Mouse (Mus musculus) kidney, embryonic 14.5 days (tissue): ENCODE measurements around the gene Prkn. TPM values are rescaled to one million over a fixed set of nuclear protein-coding genes. Genes with fewer than 3 reads are reported as not detected.

Experiments used
- ATAC-seq: fragments of 200-750 bp; cut with Nextera tagmentation; 2 replicates; pipeline ENCODE4 v1.8.0; 2017; ENCODE audit warnings: moderate number of reproducible peaks, mild to moderate bottlenecking, moderate TSS enrichment, moderate library complexity; ENCODE audit not compliant: low FRiP score, low TSS enrichment
- H3K27ac ChIP-seq: fragments of 300-500 bp; sonication (generic); 2 replicates; pipeline ENCODE4 v1.5.1; 2014; ENCODE audit warnings: low read depth, mild to moderate bottlenecking, low read length, moderate library complexity, mixed read lengths
- H3K27me3 ChIP-seq: fragments of 300-500 bp; sonication (generic); 2 replicates; pipeline ENCODE4 v1.6.1; 2014; ENCODE audit warnings: mild to moderate bottlenecking, low read length; ENCODE audit not compliant: control insufficient read depth, insufficient read depth
- H3K36me3 ChIP-seq: fragments of 300-500 bp; sonication (generic); 2 replicates; pipeline ENCODE4 v1.6.1; 2014; ENCODE audit warnings: low read length, mixed read lengths; ENCODE audit not compliant: control insufficient read depth, insufficient read depth
- H3K4me1 ChIP-seq: fragments of 300-500 bp; sonication (generic); 2 replicates; pipeline ENCODE4 v1.6.1; 2014; ENCODE audit warnings: low read length, mixed read lengths; ENCODE audit not compliant: control insufficient read depth, insufficient read depth
- H3K4me2 ChIP-seq: fragments of 300-500 bp; sonication (generic); replicated peaks from 2 replicates; pipeline ENCODE4 v1.6.1; 2014; ENCODE audit warnings: low read depth, mild to moderate bottlenecking, low read length
- H3K4me3 ChIP-seq: fragments of 300-500 bp; sonication (generic); 2 replicates; pipeline ENCODE4 v1.5.1; 2014; ENCODE audit warnings: mild to moderate bottlenecking, low read length
- H3K9ac ChIP-seq: fragments of 300-500 bp; sonication (generic); 2 replicates; pipeline ENCODE4 v1.6.1; 2014; ENCODE audit warnings: low read depth, mild to moderate bottlenecking, low read length, moderate library complexity
- H3K9me3 ChIP-seq: fragments of 300-500 bp; sonication (generic); 2 replicates; pipeline ENCODE4 v1.6.1; 2016; ENCODE audit warnings: low read length; ENCODE audit not compliant: control insufficient read depth
- WGBS: fragments of 180-500 bp; shearing (Covaris S2); extraction: QIAGEN DNeasy Blood & Tissue Kit; methylation state at CpG from one replicate; pipeline ENCODE4 v1.1.7; 2014; 5-methylcytosine and 5-hydroxymethylcytosine counted together
- polyA plus RNA-seq: library from polyadenylated mRNA; unstranded; fragments of >200 nt; fragmentation: Nextera tagmentation; extraction: Ambion mirVana; gene quantifications from 2 replicates; pipeline ENCODE4 v1.2.1, GENCODE M21; 2014

Gene Prkn
- polyA plus RNA-seq, 1 experiment from 2014 or later, result 2.2 TPM

DNA sequence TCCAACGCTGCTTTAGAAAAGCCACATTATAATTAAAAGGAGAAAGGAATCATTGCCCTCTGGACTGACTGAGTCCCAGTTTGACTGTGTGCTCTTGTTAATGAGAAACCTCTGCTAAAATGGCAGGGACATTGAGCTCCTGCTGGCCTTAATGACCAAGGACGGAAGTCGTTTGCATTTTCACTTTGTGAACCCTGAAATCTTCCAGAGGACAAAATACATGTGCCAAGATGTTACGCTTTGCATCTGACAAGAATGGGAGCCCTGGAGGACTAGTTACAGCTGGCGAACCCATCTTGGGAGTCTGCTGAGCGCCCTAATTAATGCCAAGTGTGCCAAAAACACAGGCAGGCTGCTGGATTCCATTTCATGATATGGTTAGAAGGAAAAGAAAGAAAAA lies 409.0 kb downstream of the Prkn start:
- Histone ChIP-seq H3K4me1 (no peaks in the 10 kb centered on the region), H3K4me2 (no peak overlapping the region), H3K9me3 (no peaks in the 10 kb centered on the region), H3K27me3 (no peaks in the 10 kb centered on the region), H3K4me3 (no peak overlapping the region), H3K36me3 (no peaks in the 10 kb centered on the region), H3K27ac (no peak overlapping the region), H3K9ac (no peak overlapping the region)
- WGBS, result 76% methylated on average over 6 of the region's 6 CpGs
- ATAC-seq, result no peak

DNA sequence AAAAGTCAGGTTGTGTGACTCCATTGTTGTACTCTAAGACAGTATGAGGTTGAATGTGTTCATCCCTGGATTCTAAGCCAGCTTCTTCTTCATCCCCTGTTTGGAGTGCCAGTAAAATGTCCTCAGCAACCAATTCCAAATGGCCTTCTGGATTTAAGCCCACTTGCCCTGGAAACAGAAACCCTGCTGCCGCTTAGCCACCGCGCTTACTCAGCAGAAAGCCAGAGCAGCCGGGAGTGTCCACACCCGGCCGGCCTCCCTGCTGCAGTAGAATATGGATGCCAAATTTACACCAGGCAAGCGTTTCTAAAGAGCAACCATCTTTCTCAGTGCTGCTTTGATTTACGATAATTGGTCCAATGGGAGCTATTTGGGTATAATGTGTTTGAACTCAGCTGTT lies 420.5 kb downstream of the Prkn start:
- Histone ChIP-seq H3K4me2 (no peak overlapping the region), H3K27me3 (no peaks in the 10 kb centered on the region), H3K4me1 (no peaks in the 10 kb centered on the region), H3K4me3 (no peak overlapping the region), H3K27ac (no peak overlapping the region), H3K36me3 (no peaks in the 10 kb centered on the region), H3K9me3 (no peaks in the 10 kb centered on the region), H3K9ac (no peak overlapping the region)
- ATAC-seq, result no peak
- WGBS, result 40% methylated on average over 8 of the region's 8 CpGs

DNA sequence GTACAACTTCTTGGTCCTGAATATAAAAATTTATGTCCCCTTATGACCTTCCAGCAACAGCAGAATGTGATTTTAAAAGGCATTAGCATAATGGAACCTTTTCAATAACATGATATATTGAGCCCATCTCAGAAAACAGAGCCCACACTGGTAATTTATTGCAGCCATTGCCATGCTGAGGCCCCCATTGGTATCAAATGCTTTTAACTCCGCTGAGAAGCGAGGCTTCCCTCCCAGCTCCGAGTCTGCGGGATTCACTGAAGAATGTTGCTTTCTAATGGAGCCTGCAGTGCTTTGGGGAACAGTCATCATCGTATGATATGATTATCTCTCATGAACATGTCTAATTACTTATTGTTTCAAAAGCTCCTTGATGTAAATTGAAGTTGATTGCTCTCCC lies 421.5 kb downstream of the Prkn start:
- 32% methylated on average over 5 of the region's 5 CpGs for WGBS
- Histone ChIP-seq H3K4me3 (no peak overlapping the region), H3K36me3 (no peaks in the 10 kb centered on the region), H3K9me3 (no peaks in the 10 kb centered on the region), H3K27me3 (no peaks in the 10 kb centered on the region), H3K4me2 (no peak overlapping the region), H3K4me1 (no peaks in the 10 kb centered on the region), H3K27ac (no peak overlapping the region), H3K9ac (no peak overlapping the region)
- ATAC-seq, result no peak

DNA sequence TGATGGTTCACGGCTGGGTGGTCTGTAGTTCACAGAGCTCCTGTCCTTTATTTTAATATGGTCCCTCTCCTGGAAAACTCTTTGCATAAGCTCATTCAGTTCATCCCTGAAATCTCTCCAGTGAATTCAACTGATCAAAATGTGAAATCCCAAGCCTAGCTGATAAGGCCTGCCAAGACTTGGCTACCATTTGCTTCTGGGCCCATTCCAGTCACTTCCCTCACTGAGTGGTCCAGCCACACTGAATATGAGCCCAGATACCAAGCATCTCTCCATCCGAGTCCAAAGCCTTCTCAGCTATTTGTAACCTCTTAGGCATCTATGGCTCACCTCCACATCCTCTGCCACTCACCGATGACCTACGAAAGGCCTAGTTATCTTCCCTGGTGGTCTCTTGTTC lies 427.8 kb downstream of the Prkn start:
- no peak overlapping the region for H3K4me3 ChIP-seq
- no peaks in the 10 kb centered on the region for H3K4me1 ChIP-seq
- no peaks in the 10 kb centered on the region for H3K27me3 ChIP-seq
- H3K36me3 ChIP-seq, result no peaks in the 10 kb centered on the region
- 92% methylated on average over 4 of the region's 4 CpGs for WGBS
- H3K4me2 ChIP-seq, result no peak overlapping the region
- no peaks in the 10 kb centered on the region for H3K9me3 ChIP-seq
- no peak for ATAC-seq
- no peak overlapping the region for H3K27ac ChIP-seq
- no peak overlapping the region for H3K9ac ChIP-seq

DNA sequence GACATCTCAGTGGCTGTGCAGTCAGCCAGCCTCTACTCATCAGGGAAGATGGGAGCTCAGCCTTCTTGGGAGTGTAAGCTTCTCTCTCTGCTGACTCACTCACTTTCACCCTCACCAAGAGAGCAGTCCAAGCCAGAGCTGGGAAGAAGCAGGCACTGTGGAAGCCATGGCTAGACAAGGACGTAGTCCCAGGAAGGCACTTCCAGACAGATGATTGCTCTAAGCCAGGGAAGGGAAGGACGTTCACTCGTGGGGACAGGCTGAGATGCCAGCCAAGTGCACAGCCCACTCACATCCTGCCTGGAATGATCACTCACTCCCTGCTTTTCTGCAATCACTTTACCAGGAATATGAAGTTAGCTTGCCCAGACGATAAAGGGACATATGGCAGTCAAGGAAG lies 430.0 kb downstream of the Prkn start:
- no peaks in the 10 kb centered on the region for H3K27me3 ChIP-seq
- no peak overlapping the region for H3K4me2 ChIP-seq
- H3K27ac ChIP-seq, result no peak overlapping the region
- ATAC-seq, result no peak
- no peaks in the 10 kb centered on the region for H3K9me3 ChIP-seq
- no peaks in the 10 kb centered on the region for H3K4me1 ChIP-seq
- H3K9ac ChIP-seq, result no peak overlapping the region
- H3K36me3 ChIP-seq, result no peaks in the 10 kb centered on the region
- 85% methylated on average over 4 of the region's 4 CpGs for WGBS
- H3K4me3 ChIP-seq, result no peak overlapping the region

DNA sequence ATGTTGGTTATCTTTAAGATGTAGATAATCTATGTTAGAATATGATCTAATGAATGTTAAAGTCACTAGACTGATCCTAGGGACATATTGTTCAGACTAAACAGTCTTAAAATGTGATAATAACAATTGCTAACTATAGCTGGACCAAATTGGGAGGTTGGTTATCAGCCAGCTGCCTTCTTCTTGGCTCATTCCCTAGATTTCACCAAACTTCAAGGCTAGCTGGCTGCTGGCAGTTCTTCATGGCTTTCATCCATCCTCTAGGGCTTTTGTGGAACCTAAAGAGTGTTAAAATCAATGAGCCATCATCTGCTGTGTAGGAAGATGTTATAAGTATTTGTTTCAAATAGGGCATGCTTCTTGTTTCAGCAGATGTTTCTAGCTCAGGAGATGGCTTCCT lies 431.7 kb downstream of the Prkn start:
- no peaks in the 10 kb centered on the region for H3K36me3 ChIP-seq
- no peak overlapping the region for H3K4me3 ChIP-seq
- no peak for ATAC-seq
- no peak overlapping the region for H3K27ac ChIP-seq
- no peaks in the 10 kb centered on the region for H3K4me1 ChIP-seq
- no peaks in the 10 kb centered on the region for H3K9me3 ChIP-seq
- no peak overlapping the region for H3K4me2 ChIP-seq
- H3K27me3 ChIP-seq, result no peaks in the 10 kb centered on the region
- H3K9ac ChIP-seq, result no peak overlapping the region

DNA sequence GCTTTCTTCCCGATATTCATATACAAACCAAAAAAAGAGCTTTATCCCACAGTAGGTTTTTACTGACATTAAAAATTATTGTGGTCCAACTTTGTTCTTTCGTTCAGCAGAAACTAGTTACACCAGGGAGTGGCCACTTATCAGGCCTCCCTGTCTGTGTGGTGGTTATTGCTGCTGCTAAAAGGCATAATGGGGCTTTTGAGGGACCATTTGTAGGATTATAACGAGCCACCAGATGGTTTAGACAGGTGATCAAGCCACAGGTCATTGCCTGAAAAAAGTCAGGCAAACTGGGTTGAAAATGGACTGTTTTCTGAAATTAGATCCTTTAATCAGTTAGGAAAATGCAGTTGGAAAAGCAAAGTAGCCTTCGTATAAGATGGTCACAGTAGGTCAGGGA lies 444.1 kb downstream of the Prkn start:
- WGBS, result 70% methylated on average over 4 of the region's 4 CpGs
- no peak for ATAC-seq

DNA sequence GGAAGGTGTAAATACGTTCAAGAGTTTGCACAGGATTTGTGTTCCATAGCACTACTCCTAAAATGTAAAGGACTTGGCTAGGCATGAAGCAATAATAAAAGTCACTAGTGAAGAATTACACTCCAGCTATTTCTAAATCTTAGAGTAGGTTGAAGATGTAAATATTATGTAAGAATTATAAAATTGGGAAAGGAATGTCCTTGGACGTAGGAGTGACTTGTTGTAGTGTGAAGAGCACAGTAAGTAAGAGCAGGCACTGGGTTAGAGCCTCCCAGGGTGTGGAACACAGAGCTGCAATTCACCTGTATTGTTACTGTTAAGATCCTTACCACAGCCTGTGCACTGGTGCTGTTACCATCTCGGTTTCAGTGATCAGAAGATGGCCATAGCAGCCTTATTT lies 450.0 kb downstream of the Prkn start:
- ATAC-seq, result no peak
- H3K9ac ChIP-seq, result no peak overlapping the region
- no peaks in the 10 kb centered on the region for H3K27me3 ChIP-seq
- H3K4me2 ChIP-seq, result no peak overlapping the region
- 69% methylated on average over 3 of the region's 3 CpGs for WGBS
- H3K36me3 ChIP-seq, result no peaks in the 10 kb centered on the region
- H3K4me1 ChIP-seq, result no peaks in the 10 kb centered on the region
- no peak overlapping the region for H3K4me3 ChIP-seq
- no peaks in the 10 kb centered on the region for H3K9me3 ChIP-seq
- no peak overlapping the region for H3K27ac ChIP-seq

More for the DNA sequence above, 444.1 kb downstream of the Prkn start:
- H3K9ac ChIP-seq, result no peak overlapping the region
- H3K9me3 ChIP-seq, result no peaks in the 10 kb centered on the region
- no peaks in the 10 kb centered on the region for H3K27me3 ChIP-seq
- H3K4me1 ChIP-seq, result no peaks in the 10 kb centered on the region
- no peak overlapping the region for H3K4me3 ChIP-seq
- H3K4me2 ChIP-seq, result no peak overlapping the region
- H3K27ac ChIP-seq, result no peak overlapping the region
- no peaks in the 10 kb centered on the region for H3K36me3 ChIP-seq

DNA sequence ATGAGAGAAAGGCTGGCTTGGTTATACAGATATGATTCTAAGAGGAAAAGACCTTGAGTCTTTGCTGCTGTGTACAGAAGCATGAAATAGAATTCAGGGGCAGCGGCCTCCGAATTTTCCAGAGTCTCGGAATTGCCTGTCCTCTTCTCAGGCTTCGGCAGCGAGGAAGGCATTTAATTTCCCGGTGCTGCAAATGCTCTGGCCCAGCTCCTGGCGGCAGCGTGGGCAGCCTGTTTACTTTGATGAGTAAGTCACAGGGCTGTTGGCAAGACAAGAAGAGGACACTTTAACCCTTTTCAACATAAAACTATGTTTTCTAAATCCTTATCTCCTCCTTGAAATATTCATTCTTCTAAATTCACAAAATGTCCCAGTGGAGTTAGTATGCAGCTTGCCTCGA lies 462.9 kb downstream of the Prkn start:
- ATAC-seq, result no peak
- 39% methylated on average over 9 of the region's 9 CpGs for WGBS
- Histone ChIP-seq H3K27me3 (no peaks in the 10 kb centered on the region), H3K4me2 (no peak overlapping the region), H3K4me1 (no peaks in the 10 kb centered on the region), H3K36me3 (no peaks in the 10 kb centered on the region), H3K4me3 (no peak overlapping the region), H3K9ac (no peak overlapping the region), H3K9me3 (no peaks in the 10 kb centered on the region), H3K27ac (no peak overlapping the region)

DNA sequence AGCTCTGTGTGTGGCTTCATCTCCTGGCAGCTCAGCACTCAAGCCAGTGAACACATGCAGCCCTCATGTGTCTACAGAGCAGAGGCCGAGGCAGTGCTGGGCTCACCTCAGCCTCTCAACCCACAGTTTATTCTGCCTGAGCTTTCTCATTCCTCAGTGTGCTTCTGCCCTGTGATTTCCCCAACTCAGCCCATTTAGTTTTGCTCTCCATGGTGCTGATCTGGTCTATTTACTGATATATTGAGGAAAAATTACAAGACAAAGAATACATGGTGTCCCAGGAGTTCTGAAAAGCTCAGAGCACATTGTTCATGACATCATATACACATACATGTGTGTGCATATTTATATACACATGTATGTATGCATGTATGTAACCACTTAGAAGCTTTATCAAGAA lies 469.7 kb downstream of the Prkn start:
- WGBS, result 24% methylated on average over 1 of the region's 1 CpGs
- Histone ChIP-seq H3K9me3 (no peaks in the 10 kb centered on the region), H3K4me3 (no peak overlapping the region), H3K27ac (no peak overlapping the region), H3K27me3 (no peaks in the 10 kb centered on the region), H3K4me2 (no peak overlapping the region), H3K9ac (no peak overlapping the region), H3K4me1 (no peaks in the 10 kb centered on the region), H3K36me3 (no peaks in the 10 kb centered on the region)
- no peak for ATAC-seq
